Mouse (Mus musculus): Measurements from ENCODE around the gene Nhlrc4.

Nhlrc4 gene

GRCm38 (mm10) chr17:25919786-25920642 is 24.7 kb downstream of the Nhlrc4 start:
- peak; percentile 100 for DNase-seq

- DNase-seq: no peak
Measured at GRCm38 (mm10) chr17:25919144-25919785, 25.5 kb downstream of the Nhlrc4 start, which contains the start of gene Rab40c. Rab40c (minus strand) TSS chr17:25919727.

DNA sequence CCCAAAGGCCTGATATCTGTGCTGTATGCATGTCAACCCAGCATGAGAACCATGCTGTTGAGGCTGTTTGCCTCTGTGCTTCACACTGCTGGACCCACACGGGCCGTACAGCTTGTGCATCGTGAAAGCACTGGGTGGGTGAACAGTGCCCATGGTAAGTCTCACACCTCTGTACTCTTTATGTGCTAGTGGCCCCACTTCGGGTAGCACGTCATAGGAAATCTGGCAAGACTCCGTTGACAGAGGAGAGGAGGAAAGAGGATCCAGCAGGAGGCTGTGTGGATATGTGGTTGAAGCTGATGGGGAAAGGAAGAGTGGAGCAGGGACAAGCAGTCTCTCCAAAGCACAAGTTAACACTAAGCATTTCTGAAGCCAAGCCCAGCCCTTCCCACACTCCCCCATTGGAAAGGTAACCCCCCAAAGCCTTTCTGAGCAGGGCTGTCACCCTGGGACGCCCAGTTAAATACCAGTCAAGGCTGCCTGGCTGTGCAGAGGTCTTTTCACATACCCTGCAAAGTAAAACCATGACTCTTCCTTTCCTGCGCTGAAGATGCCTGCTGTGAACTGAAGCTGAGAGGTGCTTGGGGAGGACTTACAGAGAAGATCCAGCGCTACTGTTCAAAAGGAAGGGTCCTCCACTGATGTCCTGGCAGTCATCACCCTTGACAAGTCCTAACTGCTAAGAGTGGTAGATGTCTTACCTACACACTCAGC is 26.6 kb downstream of the Nhlrc4 start:
- DNase-seq: no peak

GRCm38 (mm10) chr17:25916931-25917647 is 27.7 kb downstream of the Nhlrc4 start:
- DNase-seq: no peak

- no peak for DNase-seq
Measured at GRCm38 (mm10) chr17:25914295-25914694, 30.5 kb downstream of the Nhlrc4 start.

- DNase-seq: peak; percentile 96
Measured at GRCm38 (mm10) chr17:25913877-25914275, 30.9 kb downstream of the Nhlrc4 start.

GRCm38 (mm10) chr17:25913186-25913876 is 31.4 kb downstream of the Nhlrc4 start:
- peak; percentile 94 for DNase-seq

DNA sequence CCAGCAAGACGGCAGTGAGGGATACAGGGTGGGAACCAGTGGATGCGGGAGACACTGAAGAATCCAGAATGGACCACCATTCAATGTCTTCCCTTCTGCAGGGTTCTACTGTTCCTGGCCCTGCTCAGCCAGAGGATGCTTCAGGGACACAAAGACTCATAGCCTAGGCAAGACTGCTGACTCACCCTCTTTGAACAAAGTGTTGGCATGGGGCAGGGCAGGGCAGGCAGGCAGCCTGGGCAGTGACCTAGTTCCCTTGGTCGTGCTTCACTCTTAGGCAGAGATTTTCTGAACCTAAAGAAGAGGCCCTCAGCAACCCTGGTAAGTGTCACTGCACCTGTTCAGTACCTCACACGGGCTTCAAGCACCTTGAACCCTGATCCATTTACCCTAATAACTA is 32.9 kb downstream of the Nhlrc4 start:
- DNase-seq: peak; percentile 95

GRCm38 (mm10) chr17:25907640-25908039 is 37.1 kb downstream of the Nhlrc4 start:
- no peak for DNase-seq

GRCm38 (mm10) chr17:25903061-25903460 is 41.7 kb downstream of the Nhlrc4 start:
- no peak for DNase-seq

DNA sequence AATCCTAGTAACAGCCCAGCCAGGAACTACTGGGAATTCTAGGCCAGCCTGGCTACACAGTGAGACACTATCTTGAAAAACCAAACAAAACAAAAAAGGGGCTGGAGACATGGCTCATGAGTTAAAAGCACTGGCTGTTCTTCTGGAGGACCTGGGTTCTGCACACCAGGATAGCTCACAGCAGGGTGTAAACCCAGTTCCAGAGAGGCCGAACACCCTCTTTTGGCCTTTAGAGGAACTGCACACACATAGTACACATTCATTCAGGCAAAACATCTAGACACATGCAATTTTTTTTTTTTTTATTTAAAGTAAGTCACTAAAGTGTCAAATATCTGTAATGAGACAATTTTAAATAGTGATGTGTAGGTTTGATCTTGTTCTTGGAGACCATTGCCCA is 44.6 kb downstream of the Nhlrc4 start:
- DNase-seq: no peak

DNA sequence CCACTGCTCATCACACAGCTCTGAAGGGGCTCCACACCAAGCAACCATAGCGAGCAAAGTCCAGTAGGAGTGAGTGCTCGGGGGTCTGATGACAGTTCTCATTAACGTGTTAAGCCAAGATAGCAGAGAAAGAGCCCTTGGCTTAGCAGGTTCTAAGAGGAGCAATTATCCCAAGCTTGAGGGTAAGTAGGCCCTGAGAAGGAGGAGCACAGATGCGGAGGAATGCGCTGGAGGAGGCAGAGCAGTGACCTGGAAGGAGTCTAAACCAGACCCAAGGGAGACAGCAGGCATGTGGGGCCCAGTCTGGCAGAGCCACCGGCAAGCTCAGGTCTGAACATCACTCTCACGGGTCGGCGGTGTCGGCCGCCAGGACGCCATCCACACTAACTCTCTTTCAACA is 48.9 kb downstream of the Nhlrc4 start:
- no peak for DNase-seq

- DNase-seq: peak; percentile 92
Measured at GRCm38 (mm10) chr17:25895415-25895814, 49.3 kb downstream of the Nhlrc4 start.

- peak; percentile 95 for DNase-seq
Measured at GRCm38 (mm10) chr17:25893975-25894617, 50.7 kb downstream of the Nhlrc4 start.
